Mouse (Mus musculus) cerebellum, adult 2 months (tissue): Measurements from ENCODE around the gene Wdhd1.

Experiments used
- CTCF ChIP-seq: fragments of 200-500 bp; IDR thresholded peaks from 2 replicates; pipeline ENCODE4 v1.5.1; 2011; ENCODE audit warnings: low read depth, mild to moderate bottlenecking, control low read depth, low read length, moderate library complexity, borderline replicate concordance; ENCODE audit not compliant: insufficient read depth
- POLR2A ChIP-seq: fragments of 200-500 bp; IDR thresholded peaks from 2 replicates; pipeline ENCODE4 v1.6.1; 2011; ENCODE audit warnings: low read length, control low read depth, borderline replicate concordance; ENCODE audit not compliant: insufficient read depth

DNA sequence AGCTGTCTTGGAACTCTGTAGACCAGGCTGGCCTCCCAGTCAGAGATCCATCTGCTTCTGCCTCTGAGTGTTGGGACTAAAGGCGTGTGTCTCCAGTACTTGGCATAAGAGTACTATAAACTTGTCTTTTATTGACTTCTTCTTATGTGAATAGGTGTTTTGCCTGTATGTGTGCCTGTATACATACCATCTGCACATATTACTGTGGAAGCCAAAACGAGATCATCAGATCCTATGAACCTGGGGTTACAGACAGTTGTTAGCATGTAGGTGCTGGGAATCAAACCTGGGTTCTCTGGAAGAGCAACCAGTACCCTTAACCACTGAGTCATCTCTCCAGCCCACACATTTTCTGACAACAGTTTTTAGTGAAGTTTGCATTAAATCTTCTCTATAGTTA is 7.0 kb downstream of the Wdhd1 start:
- TF ChIP-seq CTCF = no peak
- no peak for TF ChIP-seq POLR2A
